Mouse (Mus musculus) kidney, postnatal 14 days (tissue): ENCODE data around the gene Ugp2.
A peak's percentile ranks its signal among the peaks of the same experiment; 100 is the strongest.

ENCODE experiments used
- DNase-seq: peaks from one replicate; pipeline ENCODE4 v3.0.0; 2022; ENCODE audit warnings: mixed read lengths

Gene Ugp2

GRCm38 (mm10) chr11:21371122-21371806, at the start of gene Ugp2:
Gene Ugp2, minus strand, starts transcription at chr11:21371201.
- peak; percentile 98 for DNase-seq

- DNase-seq, result no peak
Measured at GRCm38 (mm10) chr11:21414911-21415381, 43.9 kb upstream of the Ugp2 start.

- no peak for DNase-seq
Measured at GRCm38 (mm10) chr11:21406668-21407067, 35.7 kb upstream of the Ugp2 start.

DNA sequence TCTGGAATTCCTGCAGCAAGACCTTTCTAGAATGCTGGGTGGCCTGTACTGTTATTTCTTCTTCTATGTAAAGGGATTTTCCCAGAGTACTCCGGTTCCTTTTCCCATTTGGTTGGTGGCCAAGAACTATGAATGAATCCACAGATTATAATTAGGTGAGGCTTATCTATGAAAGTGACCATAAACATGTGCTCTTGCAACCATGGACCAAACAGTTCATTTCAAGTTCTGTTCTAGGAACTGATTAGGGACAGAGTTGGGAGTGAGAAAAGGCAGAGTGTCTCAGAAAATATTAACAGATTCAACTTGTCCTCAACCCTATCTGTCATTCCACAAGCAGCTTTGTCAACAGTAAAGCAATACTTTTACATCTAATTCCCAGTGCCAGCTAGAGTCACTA, 35.1 kb upstream of the Ugp2 start:
- DNase-seq, result no peak

DNA sequence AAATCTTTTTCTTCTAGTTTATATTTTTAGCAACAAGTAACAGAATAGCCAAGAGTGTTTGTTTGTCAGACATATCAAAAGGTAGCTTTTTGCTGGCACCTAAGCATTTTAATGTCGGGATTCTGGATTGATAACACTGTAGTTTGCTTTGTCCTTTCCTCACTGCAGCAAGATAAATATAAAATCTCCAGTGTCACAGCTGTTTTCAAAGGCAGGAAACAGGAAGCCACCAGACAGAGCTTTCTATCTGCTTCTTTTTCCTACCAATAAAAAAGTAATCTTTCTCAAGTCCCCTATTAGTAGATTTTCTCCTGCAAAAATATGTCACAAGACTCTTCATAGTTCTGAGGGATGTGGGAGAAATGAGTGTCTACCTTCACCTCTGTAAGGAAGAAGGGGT, 32.9 kb upstream of the Ugp2 start:
- no peak for DNase-seq

DNA sequence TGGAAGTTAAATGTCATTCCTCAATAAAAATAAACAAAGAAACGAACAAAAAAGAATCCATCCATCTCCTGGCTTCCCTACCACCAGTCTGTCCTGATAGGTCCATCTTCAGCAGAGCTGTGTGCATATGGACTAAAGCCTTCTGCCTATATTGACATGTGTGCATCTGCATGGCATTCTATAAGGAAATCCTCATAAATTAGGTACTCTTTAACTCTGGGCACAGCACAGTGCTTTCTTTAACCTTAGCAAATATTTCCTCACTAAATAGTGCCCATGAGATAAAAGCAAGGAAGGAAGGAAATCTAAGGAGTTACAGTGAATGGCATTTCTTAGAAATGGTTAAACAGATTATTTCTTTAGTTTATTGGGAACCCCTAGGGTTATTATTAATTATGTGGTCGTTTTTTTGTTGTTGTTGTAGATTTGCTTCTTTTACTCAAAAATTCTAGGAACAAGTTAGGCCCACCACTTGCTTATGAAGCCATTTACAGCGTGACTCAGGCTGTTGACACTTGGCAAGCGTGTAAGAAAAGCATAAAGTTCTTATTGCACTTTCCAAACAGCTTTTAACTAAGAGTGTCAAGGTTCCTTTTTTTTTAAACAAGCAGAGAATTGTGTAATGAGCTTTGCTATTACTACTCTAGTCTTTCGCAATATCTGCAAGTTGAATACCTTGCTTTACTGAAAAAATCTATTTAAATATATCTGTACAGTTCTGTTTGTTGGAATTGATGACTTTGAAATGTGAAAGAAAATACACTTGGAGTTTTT, 31.7 kb upstream of the Ugp2 start:
- no peak for DNase-seq

- no peak for DNase-seq
Measured at GRCm38 (mm10) chr11:21401248-21401647, 30.2 kb upstream of the Ugp2 start.

GRCm38 (mm10) chr11:21399186-21399681, 28.2 kb upstream of the Ugp2 start:
- DNase-seq, result no peak

- DNase-seq, result peak; percentile 25
Measured at GRCm38 (mm10) chr11:21398464-21398863, 27.5 kb upstream of the Ugp2 start.

GRCm38 (mm10) chr11:21386790-21387189, 15.8 kb upstream of the Ugp2 start:
- no peak for DNase-seq

- no peak for DNase-seq
Measured at GRCm38 (mm10) chr11:21374096-21374495, 3.1 kb upstream of the Ugp2 start.

DNA sequence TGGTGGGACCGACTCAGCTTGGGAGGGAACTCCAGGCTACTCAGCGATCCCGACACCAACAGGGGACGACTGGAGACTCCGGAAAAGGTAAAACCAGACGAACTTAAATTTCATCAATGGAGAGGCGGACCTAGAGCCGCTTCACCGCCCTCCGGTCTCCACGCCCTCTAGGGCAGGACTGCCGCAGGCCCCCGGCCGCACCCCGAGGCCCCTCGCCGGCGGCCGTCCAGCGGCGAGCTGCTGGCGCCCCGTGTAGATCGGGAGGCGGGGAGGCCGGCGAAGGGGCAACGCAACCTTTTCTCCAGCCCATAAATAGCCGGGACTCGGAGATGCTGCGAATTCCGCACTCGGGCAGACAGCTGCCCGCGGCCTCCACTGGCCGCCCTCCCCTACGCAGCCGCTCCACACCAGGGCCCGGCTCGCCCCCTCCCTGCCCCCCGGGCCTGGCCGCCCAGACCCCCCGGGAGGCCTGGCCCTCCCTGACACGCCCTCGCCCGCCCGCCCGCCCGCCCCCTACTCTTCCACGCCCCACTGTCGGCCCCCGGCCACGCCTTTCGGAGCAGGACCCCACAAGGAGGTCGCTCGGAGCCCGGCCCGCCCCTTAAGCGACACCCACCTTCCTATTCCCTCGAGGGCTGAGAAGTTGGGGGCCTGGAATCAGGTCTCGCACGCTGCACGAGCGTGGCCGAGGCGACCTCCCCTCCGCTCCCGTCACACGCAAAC, 441 bp downstream of the Ugp2 start:
- DNase-seq, result peak; percentile 92

- no peak for DNase-seq
Measured at GRCm38 (mm10) chr11:21369248-21370016, 1.6 kb downstream of the Ugp2 start.

GRCm38 (mm10) chr11:21368466-21368865, 2.5 kb downstream of the Ugp2 start:
- DNase-seq, result no peak

GRCm38 (mm10) chr11:21363144-21363940, 7.7 kb downstream of the Ugp2 start:
- DNase-seq, result no peak

DNA sequence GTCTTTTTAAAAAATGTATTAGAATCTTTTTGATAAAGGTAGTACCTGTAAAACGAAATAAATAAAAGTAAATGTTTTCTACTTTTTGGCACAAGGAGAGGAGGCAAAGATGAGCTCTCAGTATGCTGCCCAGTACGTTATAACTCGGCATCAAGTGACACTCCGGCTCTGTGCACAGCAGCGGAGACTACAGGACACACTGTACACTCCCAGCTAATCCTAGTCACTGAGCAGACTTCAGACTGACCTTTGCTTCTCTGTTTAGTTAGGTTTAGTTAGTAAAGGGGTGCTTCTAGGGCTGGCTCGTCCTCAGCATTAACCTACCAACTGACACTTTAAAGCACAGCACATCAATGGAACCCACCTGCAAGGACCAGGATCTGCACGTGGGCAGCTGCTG, 19.7 kb downstream of the Ugp2 start:
- peak; percentile 49 for DNase-seq

DNA sequence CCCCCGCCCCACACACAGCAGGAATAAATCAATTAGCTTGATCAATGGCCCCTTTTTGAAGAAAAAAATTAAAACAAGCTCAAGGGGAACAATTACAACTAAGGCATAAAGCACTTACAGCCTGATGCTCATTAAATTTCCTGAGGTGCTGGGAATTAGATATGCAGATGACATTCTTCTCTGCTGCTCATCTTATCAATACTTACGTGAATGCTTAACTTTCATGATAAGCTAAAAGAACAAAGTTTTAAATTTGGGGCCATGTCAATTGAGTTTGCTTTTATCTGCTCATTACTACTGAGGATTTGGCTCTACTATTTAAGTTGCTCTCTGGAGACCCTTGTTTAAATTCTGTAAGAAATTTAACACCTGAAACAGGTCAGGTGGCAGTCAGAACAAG, 22.1 kb downstream of the Ugp2 start:
- no peak for DNase-seq

- DNase-seq, result no peak
Measured at GRCm38 (mm10) chr11:21346020-21346419, 25.0 kb downstream of the Ugp2 start.

DNA sequence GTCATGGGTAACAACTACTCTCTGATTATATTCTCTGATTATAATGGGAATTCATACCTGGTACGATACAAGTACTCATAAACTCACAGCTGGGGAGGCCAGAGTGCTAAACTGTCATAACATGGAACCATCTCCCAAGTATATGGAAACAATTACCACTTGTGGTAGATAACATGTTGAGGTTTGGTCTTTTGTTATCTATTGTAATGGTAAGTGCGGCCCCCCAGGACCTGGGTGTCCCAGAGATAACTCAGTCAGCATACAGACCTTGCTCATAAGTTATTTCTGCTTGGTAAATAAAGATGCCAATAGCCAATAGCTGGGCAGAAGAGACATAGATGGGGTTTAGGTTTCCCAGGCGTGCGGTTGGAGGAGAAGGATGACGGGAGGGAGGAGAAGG, 27.5 kb downstream of the Ugp2 start:
- no peak for DNase-seq

- DNase-seq, result no peak
Measured at GRCm38 (mm10) chr11:21339088-21339487, 31.9 kb downstream of the Ugp2 start.

GRCm38 (mm10) chr11:21337855-21338254, 33.1 kb downstream of the Ugp2 start:
- DNase-seq, result no peak
